31 mouse cellular contexts compared by ENCODE assay signal in the genomic region with DNA sequence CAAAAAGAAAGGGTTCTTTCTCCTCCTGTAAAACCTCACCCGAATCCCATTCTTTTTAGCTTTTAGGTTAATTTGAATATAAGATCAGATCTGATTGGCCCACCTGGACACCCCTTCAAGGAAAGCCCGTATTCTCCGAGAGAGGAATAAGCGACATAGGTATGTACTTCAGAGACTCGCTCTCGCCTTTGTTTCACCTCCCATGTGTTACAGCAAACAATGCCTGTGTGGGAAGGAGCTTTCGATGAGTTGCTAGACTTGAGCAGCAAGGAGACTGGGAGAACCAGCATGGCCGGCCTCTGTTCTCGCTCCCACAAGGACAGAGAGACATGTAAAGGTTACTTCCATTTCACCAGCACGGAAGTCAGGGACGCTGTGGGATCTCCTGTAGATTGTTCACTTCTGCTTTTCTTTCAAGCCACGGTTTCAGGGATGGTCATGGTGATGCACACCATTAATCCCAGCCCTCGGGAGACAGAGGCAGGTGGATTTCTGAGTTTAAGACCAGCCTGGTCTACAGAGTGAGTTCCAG. TPM values are rescaled to one million over a fixed set of nuclear protein-coding genes. Genes with fewer than 3 reads are reported as not detected.
DNase-seq lines count a peak whose midpoint lies in the region; ATAC-seq and TF ChIP-seq lines count a peak whose summit lies in the region.
"Had no signal": no experiment of that assay in that cellular context is flagged by ENCODE, and none has a peak within 500 bp of the region (broad histone marks: within the 10 kb centered on the region; RNA-seq: fewer than 3 reads in every experiment).

No protein-coding gene starts in this region.

- no peaks in the 10 kb centered on the region for H3K27me3 ChIP-seq in forebrain, embryonic 10.5 days (ENCODE audit: poor library complexity, severe bottlenecking)
- no peaks in the 10 kb centered on the region for H3K27me3 ChIP-seq in forebrain, postnatal 0 days (ENCODE audit: insufficient read depth, low read length)
- H3K27me3 ChIP-seq in midbrain, postnatal 0 days (ENCODE audit: insufficient read depth, low read length), result no peaks in the 10 kb centered on the region
- no peaks in the 10 kb centered on the region for H3K27me3 ChIP-seq in midbrain, embryonic 16.5 days (ENCODE audit: control insufficient read depth, insufficient read depth, low read depth, low read length)
- H3K27me3 ChIP-seq: embryonic facial prominence, embryonic 12.5 days; forebrain, embryonic 15.5 days; heart, embryonic 13.5 days; hindbrain, embryonic 12.5 days; limb, embryonic 13.5 days; liver, embryonic 12.5 days; neural tube, embryonic 15.5 days; stomach, embryonic 15.5 days had no signal

- intact Hi-C loops in left cerebral cortex, adult 2 months (cut with DNase I), result no loop called here
- intact Hi-C loops in left cerebral cortex, postnatal 14 days (cut with DNase I), result no loop called here

- H3K9me3 ChIP-seq in forebrain, embryonic 10.5 days, result no peaks in the 10 kb centered on the region
- no peaks in the 10 kb centered on the region for H3K9me3 ChIP-seq in forebrain, postnatal 0 days (ENCODE audit: low read length)
- H3K9me3 ChIP-seq in midbrain, postnatal 0 days (ENCODE audit: low read length), result no peaks in the 10 kb centered on the region
- H3K9me3 ChIP-seq in midbrain, embryonic 16.5 days (replicated peaks; ENCODE audit: control insufficient read depth, low read length, poor library complexity, severe bottlenecking), result no peaks in the 10 kb centered on the region
- H3K9me3 ChIP-seq: embryonic facial prominence, embryonic 12.5 days; forebrain, embryonic 15.5 days; heart, embryonic 13.5 days; hindbrain, embryonic 12.5 days; limb, embryonic 13.5 days; liver, embryonic 12.5 days; neural tube, embryonic 15.5 days; stomach, embryonic 15.5 days had no signal

- no peak for DNase-seq in forebrain, embryonic 10.5 days (ENCODE audit: extremely low spot score, low spot score)
- no peak for DNase-seq in forebrain, postnatal 0 days
- no peak for DNase-seq in left cerebral cortex, adult 2 months (ENCODE audit: extremely low spot score in 1 of 2, low spot score in 2 of 2)
- no peak for DNase-seq in left cerebral cortex, postnatal 14 days (ENCODE audit: low spot score in 2 of 2)
- DNase-seq in midbrain, postnatal 0 days (ENCODE audit: low spot score), result no peak
- DNase-seq in adrenal gland, adult 18-20 months (ENCODE audit: low spot score in 2 of 2), result no peak
- DNase-seq in testis, postnatal 14 days (ENCODE audit: low spot score), result no peak
- DNase-seq: adrenal gland, adult 8-10 months; cerebellum, adult 18-20 months; cerebellum, postnatal 14 days; gastrocnemius, postnatal 14 days; heart, adult 18-20 months; heart, postnatal 14 days; kidney, adult 8-10 months; kidney, postnatal 14 days; layer of hippocampus, postnatal 36 days; lung, adult 18-20 months; right cerebral cortex, adult 18-20 months; right cerebral cortex, postnatal 4 days; thymus, adult 18-20 months; thymus, postnatal 36 days had no signal

- peak overlapping the region; percentile 71 for H3K27ac ChIP-seq in forebrain, embryonic 10.5 days
- H3K27ac ChIP-seq in forebrain, postnatal 0 days (ENCODE audit: low read depth, low read length), result no peak overlapping the region; the same call in 1 of the 2 replicates
- peak overlapping the region; percentile 58 for H3K27ac ChIP-seq in left cerebral cortex, adult 2 months
- 0 out of 2 replicates have a peak overlapping the region, but pooled peaks have one; percentile 18 for H3K27ac ChIP-seq in midbrain, postnatal 0 days (ENCODE audit: low read depth, low read length)
- H3K27ac ChIP-seq in midbrain, embryonic 16.5 days (ENCODE audit: low read length), result no peak overlapping the region
- H3K27ac ChIP-seq: embryonic facial prominence, embryonic 12.5 days; heart, embryonic 13.5 days; limb, embryonic 13.5 days; liver, embryonic 12.5 days; stomach, embryonic 15.5 days had no signal

- ATAC-seq in forebrain, postnatal 0 days, result no peak
- ATAC-seq in midbrain, postnatal 0 days (ENCODE audit: low FRiP score), result no peak
- ATAC-seq in midbrain, embryonic 16.5 days, result no peak
- ATAC-seq: forebrain, embryonic 15.5 days; liver, embryonic 12.5 days had no signal

- H3K9ac ChIP-seq in forebrain, postnatal 0 days, result no peak overlapping the region
- H3K9ac ChIP-seq in midbrain, postnatal 0 days (replicated peaks; ENCODE audit: low read length, poor library complexity, severe bottlenecking), result no peak overlapping the region
- no peak overlapping the region for H3K9ac ChIP-seq in midbrain, embryonic 16.5 days (ENCODE audit: low read depth, low read length)
- H3K9ac ChIP-seq: embryonic facial prominence, embryonic 12.5 days; forebrain, embryonic 15.5 days; heart, embryonic 13.5 days; hindbrain, embryonic 12.5 days; limb, embryonic 13.5 days; liver, embryonic 12.5 days; neural tube, embryonic 15.5 days; stomach, embryonic 15.5 days had no signal

- H3K4me3 ChIP-seq in forebrain, embryonic 10.5 days, result no peak overlapping the region
- H3K4me3 ChIP-seq in forebrain, postnatal 0 days (ENCODE audit: low read depth, low read length), result no peak overlapping the region
- H3K4me3 ChIP-seq in left cerebral cortex, adult 2 months, result no peak overlapping the region
- H3K4me3 ChIP-seq in midbrain, postnatal 0 days (ENCODE audit: low read depth, low read length), result no peak overlapping the region
- H3K4me3 ChIP-seq in midbrain, embryonic 16.5 days (ENCODE audit: low read depth, low read length), result no peak overlapping the region
- H3K4me3 ChIP-seq: embryonic facial prominence, embryonic 12.5 days; erythroblast, embryonic 14.5 days; forebrain, embryonic 15.5 days; heart, embryonic 13.5 days; hindbrain, embryonic 12.5 days; limb, embryonic 13.5 days; liver, embryonic 12.5 days; neural tube, embryonic 15.5 days; stomach, embryonic 15.5 days had no signal

- WGBS in forebrain, embryonic 10.5 days, result 91% methylated on average over 13 of the region's 13 CpGs
- 81% methylated on average over 13 of the region's 13 CpGs for whole genome bisulfite sequencing in forebrain, postnatal 0 days
- 85% methylated on average over 13 of the region's 13 CpGs for WGBS in midbrain, postnatal 0 days
- 86% methylated on average over 13 of the region's 13 CpGs for WGBS in midbrain, embryonic 16.5 days

- no peak overlapping the region for H3K4me2 ChIP-seq in forebrain, postnatal 0 days (ENCODE audit: low read depth)
- H3K4me2 ChIP-seq in midbrain, postnatal 0 days (ENCODE audit: low read depth, low read length, poor library complexity, severe bottlenecking), result no peak overlapping the region
- no peak overlapping the region for H3K4me2 ChIP-seq in midbrain, embryonic 16.5 days (ENCODE audit: low read length)
- H3K4me2 ChIP-seq: embryonic facial prominence, embryonic 12.5 days; forebrain, embryonic 15.5 days; heart, embryonic 13.5 days; hindbrain, embryonic 12.5 days; limb, embryonic 13.5 days; liver, embryonic 12.5 days; neural tube, embryonic 15.5 days; stomach, embryonic 15.5 days had no signal

- TF ChIP-seq CTCF in forebrain, postnatal 0 days (IDR thresholded peaks at IDR 0.05; ENCODE audit: low read depth), result no peak
- TF ChIP-seq CTCF in left cerebral cortex, adult 2 months (IDR thresholded peaks at IDR 0.05), result no peak
- TF ChIP-seq CTCF in midbrain, postnatal 0 days (IDR thresholded peaks at IDR 0.05), result no peak

- H3K36me3 ChIP-seq in forebrain, embryonic 10.5 days (replicated peaks), result peaks cover 48% of the 10 kb centered on the region
- peaks cover 20% of the 10 kb centered on the region for H3K36me3 ChIP-seq in forebrain, postnatal 0 days (ENCODE audit: insufficient read depth)
- peaks cover 14% of the 10 kb centered on the region for H3K36me3 ChIP-seq in midbrain, postnatal 0 days (ENCODE audit: insufficient read depth, low read length)
- peaks cover 10% of the 10 kb centered on the region for H3K36me3 ChIP-seq in midbrain, embryonic 16.5 days (ENCODE audit: control insufficient read depth, insufficient read depth, low read length)

- H3K4me1 ChIP-seq in forebrain, embryonic 10.5 days, result peaks cover 34% of the 10 kb centered on the region
- H3K4me1 ChIP-seq in forebrain, postnatal 0 days (ENCODE audit: insufficient read depth), result peaks cover 13% of the 10 kb centered on the region
- peaks cover 7% of the 10 kb centered on the region; the same call in 1 of the 2 replicates for H3K4me1 ChIP-seq in midbrain, postnatal 0 days (ENCODE audit: insufficient read depth, low read length)
- peaks cover 29% of the 10 kb centered on the region for H3K4me1 ChIP-seq in midbrain, embryonic 16.5 days (ENCODE audit: control insufficient read depth, insufficient read depth, low read length)

RNA-seq across cellular contexts. Expression of gene Abhd2, which starts 21.5 kb away (rescaled TPM):
- 7.6 and 8.6 TPM in 2 replicates for polyA plus RNA-seq in forebrain, embryonic 10.5 days (2016; fragmentation: Nextera tagmentation; extraction: Ambion mirVana)
- total RNA-seq in forebrain, postnatal 0 days (2014; rRNA removed), result 66.8 and 88.0 TPM in 2 replicates
- polyA plus RNA-seq in forebrain, postnatal 0 days (2015; fragmentation: Nextera tagmentation; extraction: Ambion mirVana), result 22.5 and 26.0 TPM in 2 replicates
- 100 to 1,000 TPM; 103 to 116 TPM for total RNA-seq in left cerebral cortex, adult 2 months (2021)
- 100 to 1,000 TPM; 125 to 135 TPM for total RNA-seq in left cerebral cortex, postnatal 14 days (2021)
- 83.2 and 85.7 TPM in 2 replicates for total RNA-seq in midbrain, postnatal 0 days (2014; rRNA removed)
- 18.1 and 23.0 TPM in 2 replicates for polyA plus RNA-seq in midbrain, postnatal 0 days (2015; fragmentation: Nextera tagmentation; extraction: Ambion mirVana)
- polyA plus RNA-seq in midbrain, embryonic 16.5 days (2015; fragmentation: Nextera tagmentation; extraction: Ambion mirVana), result 18.7 and 19.3 TPM in 2 replicates
- 1,000 to 10,000 TPM; 1,132 to 1,460 TPM for total RNA-seq in adrenal gland, adult 18-20 months (2021)

Comparison
In these comparisons a context has a peak if more than half of its experiments do, and no peak if none do; other contexts are left out.
1. H3K27ac ChIP-seq: peak in forebrain, embryonic 10.5 days (single experiment), left cerebral cortex, adult 2 months (single experiment) and midbrain, postnatal 0 days (single experiment); none in forebrain, postnatal 0 days (single experiment) and midbrain, embryonic 16.5 days (single experiment).
2. RNA of gene Abhd2, which starts 21.5 kb away (total RNA-seq): 1,132 to 1,460 TPM in adrenal gland, adult 18-20 months; 125 to 135 TPM in left cerebral cortex, postnatal 14 days, 103 to 116 TPM in left cerebral cortex, adult 2 months, 66.8 to 88.0 TPM in forebrain, postnatal 0 days and 83.2 to 85.7 TPM in midbrain, postnatal 0 days; every median in the first group is over 4 times any median in the second.